Mouse (Mus musculus) bone marrow, adult 2 months (tissue): ENCODE measurements at regions not wholly inside any gene's neighbourhood (a gene's known extent, or its start where the extent isn't known, plus 50 kb on each side); places are given as distances from the start of the nearest gene placed in this dataset.

ENCODE experiments used
- CTCF ChIP-seq: fragments of 200-500 bp; IDR thresholded peaks from 2 replicates; pipeline ENCODE4 v1.5.1; 2011; ENCODE audit warnings: low read length, control low read depth; ENCODE audit not compliant: control insufficient read depth, insufficient read depth
- POLR2A ChIP-seq: fragments of 200-500 bp; IDR thresholded peaks from 2 replicates; pipeline ENCODE4 v1.6.1; 2011; ENCODE audit warnings: low read depth, mild to moderate bottlenecking, control low read depth, low read length, borderline replicate concordance; ENCODE audit not compliant: control insufficient read depth

- no peak for TF ChIP-seq POLR2A
- TF ChIP-seq CTCF: no peak
These were observed 1056.6 kb upstream of the Slit2 start for GRCm38 (mm10) chr5:46926324-46926723.
